In the genomic region with DNA sequence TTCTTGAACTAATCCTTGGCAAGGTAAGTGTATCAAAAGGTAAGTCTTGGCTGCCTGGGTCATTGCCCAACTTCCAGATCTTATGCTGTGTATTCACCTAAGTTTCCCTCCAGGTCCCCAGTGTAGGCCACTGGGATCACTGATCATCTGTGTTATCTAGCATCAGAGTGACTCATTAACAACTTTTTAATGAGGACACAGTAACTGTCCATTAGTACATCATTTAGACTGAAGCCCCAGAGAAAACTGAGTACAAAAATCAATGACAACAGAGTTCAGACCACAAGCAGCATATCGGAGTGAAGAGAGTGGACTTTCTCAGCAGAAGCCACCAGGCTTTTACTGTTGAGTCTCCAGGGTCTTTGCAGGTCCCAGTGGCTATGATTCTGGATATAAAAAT, we compare ENCODE assay signal across 46 mouse cellular contexts. TPM values are rescaled to one million over a fixed set of nuclear protein-coding genes. Genes with fewer than 3 reads are reported as not detected.
"Had no signal": no experiment of that assay in that cellular context is flagged by ENCODE, and none has a peak within 500 bp of the region (broad histone marks: within the 10 kb centered on the region; RNA-seq: fewer than 3 reads in every experiment).

A gene (plus strand): TSS at position 301 of the 400 bp plus-strand sequence.

- H3K27me3 ChIP-seq: limb, embryonic 12.5 days; limb, embryonic 13.5 days; limb, embryonic 15.5 days; liver, embryonic 12.5 days; liver, embryonic 13.5 days; liver, embryonic 15.5 days; lung, embryonic 15.5 days; megakaryocyte, embryonic 14.5 days; midbrain, embryonic 12.5 days; midbrain, embryonic 13.5 days; midbrain, embryonic 15.5 days had no signal

- H3K9me3 ChIP-seq: limb, embryonic 10.5 days; limb, embryonic 12.5 days; limb, embryonic 13.5 days; limb, embryonic 15.5 days; liver, embryonic 12.5 days; liver, embryonic 13.5 days; liver, embryonic 15.5 days; lung, embryonic 15.5 days; megakaryocyte, embryonic 14.5 days; midbrain, embryonic 10.5 days; midbrain, embryonic 12.5 days; midbrain, embryonic 13.5 days; midbrain, embryonic 15.5 days had no signal

- H3K4me3 ChIP-seq: limb, embryonic 10.5 days; limb, embryonic 12.5 days; limb, embryonic 13.5 days; limb, embryonic 15.5 days; liver, embryonic 12.5 days; liver, embryonic 13.5 days; liver, embryonic 15.5 days; lung, embryonic 15.5 days; megakaryocyte, embryonic 14.5 days; midbrain, embryonic 10.5 days; midbrain, embryonic 12.5 days; midbrain, embryonic 13.5 days; midbrain, embryonic 15.5 days; myocyte had no signal

- ATAC-seq: liver, embryonic 12.5 days; liver, postnatal 0 days; lung, postnatal 0 days; midbrain, embryonic 13.5 days; midbrain, embryonic 15.5 days; midbrain, embryonic 16.5 days had no signal

- H3K4me1 ChIP-seq: limb, embryonic 10.5 days; limb, embryonic 12.5 days; limb, embryonic 13.5 days; limb, embryonic 15.5 days; liver, embryonic 12.5 days; liver, embryonic 13.5 days; liver, embryonic 15.5 days; lung, embryonic 15.5 days; megakaryocyte, embryonic 14.5 days; midbrain, embryonic 10.5 days; midbrain, embryonic 12.5 days; midbrain, embryonic 13.5 days; midbrain, embryonic 15.5 days had no signal

- DNase-seq: left cerebral cortex, postnatal 4 days; liver; liver, embryonic 13.5 days; liver, postnatal 0 days; lung, adult 18-20 months; lung, adult 2 months; lung, embryonic 14.5 days; lung, postnatal 10 days; lung, postnatal 14 days; lung, postnatal 36 days; lung, postnatal 4 days; midbrain, embryonic 14.5 days had no signal

- H3K36me3 ChIP-seq: limb, embryonic 10.5 days; limb, embryonic 12.5 days; limb, embryonic 13.5 days; limb, embryonic 15.5 days; liver, embryonic 12.5 days; liver, embryonic 13.5 days; liver, embryonic 15.5 days; lung, embryonic 15.5 days; midbrain, embryonic 10.5 days; midbrain, embryonic 12.5 days; midbrain, embryonic 13.5 days; midbrain, embryonic 15.5 days had no signal

RNA-seq across cellular contexts. Expression of the gene that starts here (rescaled TPM):
- total RNA-seq: left cerebral cortex, postnatal 10 days; left cerebral cortex, postnatal 14 days; left cerebral cortex, postnatal 25 days; left cerebral cortex, postnatal 36 days; left cerebral cortex, postnatal 4 days; liver, adult 2 months; megakaryocyte progenitor cell, adult 5-6 weeks; megakaryocyte, adult 5-6 weeks; megakaryocyte-erythroid progenitor cell, adult 5-6 weeks; midbrain, postnatal 0 days; monocyte, adult 5-6 weeks had no signal
- polyA plus RNA-seq: limb, embryonic 10.5 days; limb, embryonic 11.5 days; limb, embryonic 12.5 days; limb, embryonic 13.5 days; limb, embryonic 14.5 days; limb, embryonic 15.5 days; liver, adult 2 months; liver, embryonic 11.5 days; liver, embryonic 12.5 days; liver, embryonic 13.5 days; liver, embryonic 14.5 days; liver, embryonic 15.5 days; liver, embryonic 16.5 days; liver, postnatal 0 days; lung, adult 2 months; lung, embryonic 14.5 days; lung, embryonic 15.5 days; lung, embryonic 16.5 days; lung, postnatal 0 days; macrophage; midbrain, embryonic 10.5 days; midbrain, embryonic 11.5 days; midbrain, embryonic 12.5 days; midbrain, embryonic 13.5 days; midbrain, embryonic 14.5 days; midbrain, embryonic 15.5 days; midbrain, embryonic 16.5 days; midbrain, postnatal 0 days; myocyte; neural tube, embryonic 11.5 days had no signal
